Mouse (Mus musculus) common myeloid progenitor, adult 5-6 weeks (primary cell): ENCODE measurements around the gene Hist1h3g. TPM values are rescaled to one million over a fixed set of nuclear protein-coding genes. Genes with fewer than 3 reads are reported as not detected.

ENCODE experiments used
- ATAC-seq: replicated peaks from 2 replicates; pipeline ENCODE4 v1.8.0; 2016; ENCODE audit warnings: low read depth, mild to moderate bottlenecking, moderate TSS enrichment, inconsistent platforms; ENCODE audit not compliant: poor library complexity, severe bottlenecking
- total RNA-seq: library from RNA; stranded (forward); fragments of 200-1000, 187-1606 nt; gene quantifications from 2 replicates; pipeline ENCODE4 v1.2.3, GENCODE M21; 2017

Gene Hist1h3g
- 199 and 205 TPM in 2 replicates for total RNA-seq

DNA sequence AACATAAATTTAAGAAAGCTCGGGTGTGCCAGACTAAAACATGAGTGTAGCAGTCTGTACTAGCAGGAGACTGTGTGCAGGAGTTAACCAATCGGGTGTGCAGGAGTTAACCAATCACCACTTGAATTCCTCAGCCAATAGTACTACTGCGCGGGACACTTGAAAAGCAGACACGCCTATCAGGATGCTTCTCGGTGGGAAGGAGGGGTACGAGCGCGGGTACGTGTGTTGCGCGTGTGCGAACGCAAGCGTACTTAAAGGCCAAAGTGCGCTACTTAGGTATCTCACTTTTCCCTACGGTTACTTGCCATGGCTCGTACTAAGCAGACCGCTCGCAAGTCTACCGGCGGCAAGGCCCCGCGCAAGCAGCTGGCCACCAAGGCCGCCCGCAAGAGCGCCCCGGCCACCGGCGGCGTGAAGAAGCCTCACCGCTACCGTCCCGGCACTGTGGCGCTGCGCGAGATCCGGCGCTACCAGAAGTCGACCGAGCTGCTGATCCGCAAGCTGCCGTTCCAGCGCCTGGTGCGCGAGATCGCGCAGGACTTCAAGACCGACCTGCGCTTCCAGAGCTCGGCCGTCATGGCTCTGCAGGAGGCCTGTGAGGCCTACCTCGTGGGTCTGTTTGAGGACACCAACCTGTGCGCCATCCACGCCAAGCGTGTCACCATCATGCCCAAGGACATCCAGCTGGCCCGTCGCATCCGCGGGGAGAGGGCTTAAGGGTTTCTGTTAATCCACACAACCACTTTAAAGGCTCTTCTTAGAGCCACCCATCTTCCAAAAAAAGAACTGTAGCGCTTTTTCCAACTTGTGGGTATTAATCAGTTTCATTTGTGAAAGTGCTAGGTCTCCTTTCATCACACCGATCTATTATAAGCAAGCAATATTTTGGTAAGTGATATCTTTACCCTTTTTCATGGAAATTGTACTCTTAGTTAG lies at the start of gene Hist1h3g:
Hist1h3g (plus strand) TSS at position 286 of the 939 bp plus-strand sequence.
- peak; percentile 65 for ATAC-seq

- peak; percentile 96 for ATAC-seq
Observed at GRCm38 (mm10) chr13:23488400-23489322, 46.6 kb upstream of the Hist1h3g start, which contains the start of gene Btn2a2. Gene Btn2a2, minus strand, starts transcription at chr13:23488857.

GRCm38 (mm10) chr13:23490863-23491262 lies 44.4 kb upstream of the Hist1h3g start:
- no peak for ATAC-seq

GRCm38 (mm10) chr13:23491263-23491662 lies 44.0 kb upstream of the Hist1h3g start:
- ATAC-seq: no peak

DNA sequence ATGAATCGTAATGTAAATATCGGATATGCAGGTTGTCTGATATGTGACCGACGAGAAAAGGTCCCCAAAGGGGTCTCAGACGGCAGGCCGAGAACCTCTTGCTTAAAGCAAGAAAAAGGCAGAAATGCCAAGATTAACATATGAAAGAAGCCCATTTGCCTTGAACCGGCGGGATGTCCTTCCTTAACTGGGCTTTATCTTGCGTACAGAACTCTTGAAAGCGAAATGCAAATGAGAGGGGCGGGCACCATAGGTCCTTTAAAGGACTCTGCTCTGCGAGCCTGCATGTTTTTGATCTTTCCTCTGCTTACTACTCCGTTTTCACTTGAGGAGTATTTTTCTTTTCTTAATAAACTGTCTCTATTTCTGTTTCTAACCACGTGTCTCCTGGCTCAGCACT lies 43.2 kb upstream of the Hist1h3g start:
- ATAC-seq: 0 out of 2 replicates have a peak, but pooled peaks have one; percentile 7

DNA sequence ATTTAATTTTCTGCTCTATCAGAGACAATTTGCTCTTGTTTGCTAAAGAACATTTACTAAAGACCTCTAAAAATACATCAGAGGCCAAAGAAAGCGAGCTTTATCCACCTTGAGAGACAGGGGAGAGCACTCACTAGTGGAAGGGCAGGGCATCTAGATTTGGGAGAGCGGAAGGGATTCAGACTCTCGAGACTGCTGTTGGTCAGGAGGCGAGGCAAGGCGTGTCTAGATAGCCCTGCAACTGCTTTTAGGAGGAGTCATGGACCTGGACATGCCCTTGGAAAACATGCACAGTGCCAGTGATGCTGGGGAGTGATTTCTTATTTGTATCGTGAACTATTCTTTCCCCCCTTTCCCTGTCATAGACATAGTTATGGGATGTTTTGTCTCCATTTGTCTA lies 39.7 kb upstream of the Hist1h3g start:
- ATAC-seq: no peak

DNA sequence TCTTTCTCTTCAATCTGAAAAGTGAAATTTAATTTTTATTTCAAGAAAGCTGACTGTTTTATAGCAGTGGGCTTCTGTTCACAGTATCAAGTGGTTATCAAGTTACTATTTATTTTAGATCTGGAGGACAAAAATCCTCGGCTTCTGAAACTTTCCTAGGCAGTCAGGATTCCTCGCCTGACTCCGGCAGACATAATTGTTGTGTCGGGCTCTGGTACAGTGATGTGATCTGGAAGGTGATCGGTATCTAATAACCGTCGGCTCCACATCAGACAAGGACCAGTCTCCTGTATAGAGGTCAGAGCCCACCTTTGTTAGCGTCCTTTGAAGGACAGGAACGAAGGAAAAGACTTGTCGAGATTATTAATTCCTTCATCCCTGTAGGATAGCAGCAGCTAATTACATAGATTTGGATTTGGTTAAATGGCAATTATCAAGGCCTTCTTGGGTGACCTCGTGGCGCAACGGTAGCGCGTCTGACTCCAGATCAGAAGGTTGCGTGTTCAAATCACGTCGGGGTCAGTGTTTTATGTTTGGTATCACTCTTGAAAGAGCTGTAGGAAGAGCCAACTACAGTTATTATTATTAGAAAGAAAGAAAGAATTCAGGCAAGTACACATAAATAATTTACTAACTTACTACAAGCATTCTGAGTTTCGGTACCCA lies 37.4 kb upstream of the Hist1h3g start:
- ATAC-seq: 0 out of 2 replicates have a peak, but pooled peaks have one; percentile 9

DNA sequence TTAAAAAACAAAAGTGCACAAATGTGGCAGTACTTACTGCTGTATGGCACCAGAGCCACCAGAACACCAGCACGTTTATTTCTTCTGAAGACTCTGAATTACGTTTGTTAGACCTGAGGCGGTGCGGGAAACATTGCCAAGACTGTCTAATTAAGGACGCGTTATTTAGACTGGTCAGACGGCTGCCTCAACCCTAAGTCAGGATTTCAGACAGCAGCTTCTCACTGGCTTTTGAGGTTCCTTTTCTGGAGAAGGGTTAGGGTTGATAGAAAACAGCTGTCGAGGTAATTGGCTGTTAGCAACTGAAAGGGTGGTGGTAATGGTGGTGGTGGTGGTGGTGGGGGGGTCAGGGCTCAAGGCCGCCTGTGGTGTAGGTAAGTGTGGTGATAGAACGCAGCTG lies 36.6 kb upstream of the Hist1h3g start:
- ATAC-seq: no peak

- no peak for ATAC-seq
Observed at GRCm38 (mm10) chr13:23499943-23500342, 35.3 kb upstream of the Hist1h3g start.

DNA sequence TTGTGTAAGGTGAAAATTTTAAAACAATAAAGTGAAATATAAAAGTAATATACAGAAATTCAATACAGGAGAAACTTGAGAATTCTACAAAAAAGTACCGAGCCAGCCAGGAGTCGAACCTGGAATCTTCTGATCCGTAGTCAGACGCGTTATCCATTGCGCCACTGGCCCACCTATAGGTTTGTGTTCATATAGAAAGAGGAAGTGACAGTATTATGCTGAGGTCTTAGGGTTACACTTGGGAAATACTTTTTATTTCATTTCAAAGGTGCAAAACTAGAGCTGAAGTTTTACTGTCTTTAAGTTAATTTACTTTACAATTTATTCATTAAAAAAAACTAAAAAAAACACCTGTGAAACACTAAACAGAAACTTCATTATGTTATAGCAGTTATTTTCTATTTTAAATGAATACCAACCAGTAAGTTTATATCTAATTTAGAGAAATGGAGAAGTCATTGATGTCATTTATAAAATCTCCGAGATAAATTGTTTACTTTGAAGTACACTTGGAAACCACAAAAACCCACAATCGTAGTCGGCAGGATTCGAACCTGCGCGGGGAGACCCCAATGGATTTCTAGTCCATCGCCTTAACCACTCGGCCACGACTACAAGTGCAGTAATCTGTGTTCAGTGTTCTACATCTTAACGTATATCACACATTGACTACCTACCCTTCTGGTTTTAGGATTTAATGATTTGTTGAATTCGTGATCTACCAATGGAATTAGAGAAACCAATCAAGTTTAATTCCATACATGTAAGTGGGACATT lies 34.6 kb upstream of the Hist1h3g start:
- ATAC-seq: peak; percentile 45; the same call in 1 of the 2 replicates

DNA sequence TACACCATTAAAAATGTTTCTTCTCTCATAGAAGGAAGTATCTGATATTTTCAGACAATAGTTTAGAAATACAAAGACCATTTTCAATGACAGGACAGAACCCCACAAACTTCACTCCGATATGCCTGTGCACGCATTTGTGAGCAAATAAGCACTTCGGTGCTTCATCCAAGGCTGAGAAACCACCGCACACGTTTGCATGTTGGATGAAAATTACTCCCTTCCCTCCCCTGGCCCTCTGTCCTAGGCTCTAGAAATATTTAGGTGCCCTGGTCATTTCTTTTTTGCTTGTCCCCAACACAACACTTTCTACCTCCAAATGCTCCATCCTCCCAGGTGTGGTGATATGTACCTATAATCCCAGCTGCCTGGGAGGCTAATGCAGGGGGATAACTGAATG lies 33.7 kb upstream of the Hist1h3g start:
- no peak for ATAC-seq

GRCm38 (mm10) chr13:23502031-23502567 lies 33.1 kb upstream of the Hist1h3g start:
- ATAC-seq: no peak

DNA sequence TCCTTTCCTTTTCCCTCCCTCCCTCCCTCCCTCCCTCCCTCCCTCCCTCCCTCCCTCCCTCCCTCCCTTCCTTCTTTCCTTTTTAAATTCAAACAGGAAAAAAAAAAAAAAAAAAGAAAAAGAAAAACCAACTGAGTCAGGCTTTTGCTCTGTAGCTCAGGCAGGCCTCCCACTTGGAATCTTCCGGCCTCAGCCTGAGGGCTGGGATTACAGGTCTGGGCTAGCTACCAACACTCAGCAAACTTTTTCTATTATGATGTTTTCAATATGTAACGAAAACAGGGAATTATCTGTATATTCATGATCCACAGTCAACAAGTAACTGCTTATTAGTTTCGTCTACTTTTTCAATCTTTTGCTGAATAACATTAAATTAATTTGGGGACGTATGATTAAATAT lies 32.3 kb upstream of the Hist1h3g start:
- ATAC-seq: no peak

- peak; percentile 53 for ATAC-seq
Observed at GRCm38 (mm10) chr13:23503797-23504196, 31.4 kb upstream of the Hist1h3g start.

DNA sequence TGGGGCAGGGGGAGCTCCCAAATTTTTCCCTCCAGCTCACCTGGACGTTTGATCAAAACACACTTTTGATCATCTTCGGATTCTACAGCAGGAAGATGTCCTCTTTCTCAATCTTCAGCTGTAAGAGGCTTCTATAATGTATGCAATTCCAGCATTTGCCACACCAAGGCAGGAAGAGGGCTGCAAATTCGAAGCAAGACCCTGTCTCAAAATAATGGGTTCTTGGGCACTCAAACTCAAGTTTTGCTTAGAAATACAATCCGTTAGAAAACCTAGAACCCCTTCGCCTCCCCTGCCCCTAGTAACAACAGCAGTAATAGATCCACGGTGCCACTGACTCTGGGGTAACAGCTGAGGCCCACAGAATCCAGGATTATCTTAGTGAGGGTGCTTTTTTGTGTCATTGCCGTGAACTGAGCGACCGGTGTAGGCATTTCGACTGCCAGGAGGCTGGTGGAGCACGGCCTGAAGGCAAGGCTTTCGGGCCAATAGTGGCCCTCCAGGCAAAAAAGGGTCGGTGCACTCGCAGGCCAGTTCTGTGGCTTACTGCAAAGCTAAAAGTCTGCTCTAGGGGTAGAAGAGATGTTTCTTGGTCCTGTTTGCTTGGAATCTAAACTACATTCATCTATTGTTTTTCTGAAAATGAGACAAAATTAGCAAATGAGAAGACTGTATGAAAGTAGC lies 29.4 kb upstream of the Hist1h3g start:
- no peak for ATAC-seq

GRCm38 (mm10) chr13:23506351-23506750 lies 28.9 kb upstream of the Hist1h3g start:
- no peak; the same call in 1 of the 2 replicates for ATAC-seq

- ATAC-seq: no peak
Observed at GRCm38 (mm10) chr13:23506819-23507515, 28.3 kb upstream of the Hist1h3g start.

DNA sequence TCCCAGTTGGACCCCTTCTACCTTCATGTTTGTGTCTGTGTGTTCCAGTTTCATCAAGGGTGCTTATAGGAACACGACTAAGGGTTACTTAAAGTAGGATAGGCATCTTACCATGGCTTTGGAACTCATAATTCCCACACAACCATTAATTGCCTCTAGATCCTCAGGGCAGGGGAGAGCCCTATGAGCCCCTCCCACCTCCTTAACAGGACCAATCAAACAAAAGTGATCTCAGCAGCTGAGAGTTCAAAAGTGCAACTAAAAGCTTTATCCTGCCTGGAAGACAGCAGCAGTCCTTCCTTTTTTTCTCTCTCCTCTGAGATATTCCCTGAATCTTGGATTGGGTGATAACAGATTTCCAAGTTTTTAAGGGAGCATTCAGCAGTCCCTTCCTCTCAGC lies 25.1 kb upstream of the Hist1h3g start:
- ATAC-seq: no peak
